Mouse (Mus musculus): ENCODE measurements at regions not wholly inside any gene's neighbourhood (a gene's known extent, or its start where the extent isn't known, plus 50 kb on each side); places are given as distances from the start of the nearest gene placed in this dataset.

GRCm38 (mm10) chr5:93328059-93328458 lies 61.0 kb downstream of the Ccng2 start:
- peak; percentile 40 to 73 for DNase-seq (ENCODE audit: low spot score in 2 of 2)

GRCm38 (mm10) chr5:93330851-93331250 lies 63.8 kb downstream of the Ccng2 start:
- no peak for DNase-seq (ENCODE audit: low spot score in 2 of 2)

- DNase-seq (ENCODE audit: low spot score in 2 of 2), result no peak
These were observed 86.0 kb downstream of the Ccng2 start for GRCm38 (mm10) chr5:93353101-93353500.
